Mouse (Mus musculus) heart, postnatal 0 days (tissue): Measurements from ENCODE around the gene Ttc4. TPM values are rescaled to one million over a fixed set of nuclear protein-coding genes. Genes with fewer than 3 reads are reported as not detected.

ENCODE experiments used
- ATAC-seq: fragments of 200-750 bp; cut with Nextera tagmentation; 2 replicates; pipeline ENCODE4 v1.8.0; 2017; ENCODE audit warnings: low read depth, moderate number of reproducible peaks, moderate library complexity; ENCODE audit not compliant: insufficient read depth
- DNase-seq: peaks from one replicate; pipeline ENCODE4 v3.0.0-alpha.2; 2016; ENCODE audit warnings: low spot score
- H3K27ac ChIP-seq: fragments of 300-500 bp; sonication (generic); 2 replicates; pipeline ENCODE4 v1.5.1; 2014; ENCODE audit warnings: low read depth, mild to moderate bottlenecking
- H3K27me3 ChIP-seq: fragments of 300-500 bp; sonication (generic); 2 replicates; pipeline ENCODE4 v1.6.1; 2014; ENCODE audit warnings: low read length, mixed read lengths; ENCODE audit not compliant: control insufficient read depth, insufficient read depth
- H3K36me3 ChIP-seq: fragments of 300-500 bp; sonication (generic); replicated peaks from 2 replicates; pipeline ENCODE4 v1.6.1; 2014; ENCODE audit warnings: low read length, mixed read lengths; ENCODE audit not compliant: control insufficient read depth, insufficient read depth
- H3K4me1 ChIP-seq: fragments of 300-500 bp; sonication (generic); 2 replicates; pipeline ENCODE4 v1.6.1; 2014; ENCODE audit warnings: antibody characterized with exemption; ENCODE audit not compliant: control insufficient read depth, insufficient read depth
- H3K4me2 ChIP-seq: fragments of 300-500 bp; sonication (generic); 2 replicates; pipeline ENCODE4 v1.6.1; 2014; ENCODE audit warnings: low read depth, mild to moderate bottlenecking, low read length, moderate library complexity
- H3K4me3 ChIP-seq: fragments of 300-500 bp; sonication (generic); 2 replicates; pipeline ENCODE4 v1.5.1; 2014; ENCODE audit warnings: low read depth, low read length
- H3K9ac ChIP-seq: fragments of 300-500 bp; sonication (generic); replicated peaks from 2 replicates; pipeline ENCODE4 v1.6.1; 2014; ENCODE audit warnings: low read depth, low read length, mixed read lengths
- H3K9me3 ChIP-seq: fragments of 300-500 bp; sonication (generic); replicated peaks from 2 replicates; pipeline ENCODE4 v1.6.1; 2016; ENCODE audit warnings: low read length; ENCODE audit not compliant: control insufficient read depth
- CTCF ChIP-seq: IDR thresholded peaks from 2 replicates; pipeline ENCODE4 v1.5.1; 2016; ENCODE audit warnings: antibody characterized with exemption, control low read depth, low read depth
- EP300 ChIP-seq: IDR thresholded peaks from 2 replicates; pipeline ENCODE4 v1.6.1; 2016; ENCODE audit warnings: antibody characterized with exemption, low read depth
- WGBS: fragments of 180-500 bp; shearing (Covaris S2); extraction: QIAGEN DNeasy Blood & Tissue Kit; methylation state at CpG from one replicate; pipeline ENCODE4 v1.1.7; 2014; 5-methylcytosine and 5-hydroxymethylcytosine counted together
- polyA plus RNA-seq: library from polyadenylated mRNA; unstranded; fragments of >200 nt; fragmentation: Nextera tagmentation; extraction: Ambion mirVana; gene quantifications from 2 replicates; pipeline ENCODE4 v1.2.1, GENCODE M21; 2015
- total RNA-seq: library from RNA; depleted of rRNA; stranded (reverse); fragments of >200 nt; gene quantifications from 2 replicates; pipeline ENCODE4 v1.2.3, GENCODE M21; 2014; ENCODE audit warnings: low replicate concordance

The Ttc4 gene
- total and polyA plus RNA-seq, 2 experiments from 2014 or later: 30.5 to 60.1 TPM

DNA sequence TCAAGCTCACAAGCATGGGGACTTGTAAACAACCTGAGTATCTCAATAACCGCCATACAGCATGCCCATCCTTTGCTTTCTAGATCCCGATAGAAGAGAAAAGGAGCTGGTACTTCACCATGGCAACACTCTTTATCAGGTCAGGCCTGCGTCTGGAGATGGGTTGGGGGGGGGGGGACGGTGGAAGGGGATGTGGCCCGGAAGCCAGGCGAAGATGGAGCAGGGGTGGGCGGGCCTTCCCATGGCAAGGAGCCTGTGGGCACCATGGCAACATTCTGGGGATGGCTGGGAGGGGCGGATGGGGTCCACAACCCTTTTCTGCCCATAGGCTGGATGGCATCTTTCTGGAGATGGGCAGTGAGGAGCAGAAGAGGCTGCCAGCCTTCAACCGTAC lies 44.7 kb downstream of the Ttc4 start:
- Histone ChIP-seq H3K27ac (no peak overlapping the region), H3K4me2 (no peak overlapping the region), H3K4me3 (no peak overlapping the region), H3K36me3 (no peaks in the 10 kb centered on the region), H3K4me1 (no peaks in the 10 kb centered on the region), H3K27me3 (0 out of 2 replicates have a peak, but pooled peaks cover 4% of the 10 kb centered on the region), H3K9ac (no peak overlapping the region), H3K9me3 (no peaks in the 10 kb centered on the region)
- 30% methylated on average over 9 of the region's 9 CpGs for WGBS
- no peak for ATAC-seq
- DNase-seq: no peak
- no peak for TF ChIP-seq EP300
- no peak for TF ChIP-seq CTCF

DNA sequence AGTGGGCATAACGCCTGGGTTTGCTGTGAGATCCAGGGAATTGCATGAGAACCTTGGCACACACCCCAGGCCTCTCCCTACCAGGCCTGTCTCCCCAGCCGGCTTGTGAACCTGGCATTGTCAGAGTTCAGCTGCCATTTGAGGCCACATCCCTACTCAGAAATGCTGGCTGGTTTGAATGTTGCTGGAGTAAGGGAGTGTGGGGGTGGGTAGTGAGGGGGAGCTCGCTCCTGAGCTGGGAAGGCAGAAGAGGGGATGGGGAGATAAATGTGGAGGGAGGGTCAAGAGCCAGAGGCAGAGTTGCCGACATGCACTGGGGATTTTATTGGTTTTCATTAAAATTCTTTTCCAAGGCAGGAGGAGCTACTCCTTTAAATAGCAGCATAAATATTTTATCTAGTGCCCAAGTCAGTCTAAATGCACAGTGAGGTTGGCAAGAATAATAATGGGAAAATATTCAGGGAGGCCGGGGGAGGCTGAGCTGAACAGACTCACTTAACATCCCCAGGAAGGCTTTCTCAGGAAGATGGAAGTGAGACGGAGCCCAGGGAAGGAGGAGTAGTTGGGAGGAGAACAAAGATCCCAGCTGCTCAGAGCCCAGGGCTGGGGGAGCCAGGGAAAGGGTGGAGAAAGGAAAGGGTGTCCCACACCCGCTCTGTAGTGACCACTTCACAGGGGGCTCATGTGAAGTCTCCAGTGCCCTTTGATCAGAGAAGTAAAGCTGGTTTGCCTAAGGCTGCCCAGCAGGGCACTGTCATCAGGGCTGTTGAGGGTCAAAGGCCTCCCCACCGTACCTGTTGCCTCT lies 45.3 kb downstream of the Ttc4 start:
- 0 out of 2 replicates have a peak, but pooled peaks cover 6% of the 10 kb centered on the region for H3K27me3 ChIP-seq
- no peak overlapping the region for H3K4me2 ChIP-seq
- H3K4me3 ChIP-seq: no peak overlapping the region
- H3K27ac ChIP-seq: no peak overlapping the region
- no peaks in the 10 kb centered on the region for H3K9me3 ChIP-seq
- DNase-seq (no peak), ATAC-seq (0 out of 2 replicates have a peak, but pooled peaks have one; percentile 8)
- 27% methylated on average over 8 of the region's 8 CpGs for WGBS
- TF ChIP-seq CTCF (no peak), EP300 (no peak)
- H3K36me3 ChIP-seq: no peaks in the 10 kb centered on the region
- no peaks in the 10 kb centered on the region for H3K4me1 ChIP-seq
- H3K9ac ChIP-seq: no peak overlapping the region

DNA sequence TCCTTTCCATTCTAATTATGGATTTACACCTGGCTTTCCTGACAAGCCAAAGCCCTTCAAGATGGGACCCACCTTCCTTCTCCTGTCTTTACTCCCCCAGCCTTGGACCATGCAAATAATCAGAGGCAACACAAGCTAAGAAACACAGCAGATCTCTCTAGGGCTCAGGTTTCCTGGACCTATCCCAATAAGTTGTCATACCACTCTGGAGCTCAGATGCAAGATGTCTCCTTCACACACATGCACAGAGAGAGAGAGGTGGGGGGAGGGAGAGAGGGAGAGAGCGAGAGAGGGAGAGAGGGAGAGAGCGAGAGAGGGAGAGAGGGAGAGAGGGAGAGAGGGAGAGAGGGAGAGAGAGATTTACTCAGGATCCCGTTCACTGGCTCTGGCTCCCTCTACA lies 46.4 kb downstream of the Ttc4 start:
- H3K4me2 ChIP-seq: no peak overlapping the region
- H3K9ac ChIP-seq: no peak overlapping the region
- TF ChIP-seq CTCF (no peak), EP300 (no peak)
- no peaks in the 10 kb centered on the region for H3K4me1 ChIP-seq
- 0 out of 2 replicates have a peak, but pooled peaks cover 8% of the 10 kb centered on the region for H3K27me3 ChIP-seq
- ATAC-seq: no peak
- no peaks in the 10 kb centered on the region for H3K9me3 ChIP-seq
- 33% methylated on average over 1 of the region's 3 CpGs for WGBS
- no peak overlapping the region for H3K27ac ChIP-seq
- H3K4me3 ChIP-seq: no peak overlapping the region
- DNase-seq: no peak
- no peaks in the 10 kb centered on the region for H3K36me3 ChIP-seq

DNA sequence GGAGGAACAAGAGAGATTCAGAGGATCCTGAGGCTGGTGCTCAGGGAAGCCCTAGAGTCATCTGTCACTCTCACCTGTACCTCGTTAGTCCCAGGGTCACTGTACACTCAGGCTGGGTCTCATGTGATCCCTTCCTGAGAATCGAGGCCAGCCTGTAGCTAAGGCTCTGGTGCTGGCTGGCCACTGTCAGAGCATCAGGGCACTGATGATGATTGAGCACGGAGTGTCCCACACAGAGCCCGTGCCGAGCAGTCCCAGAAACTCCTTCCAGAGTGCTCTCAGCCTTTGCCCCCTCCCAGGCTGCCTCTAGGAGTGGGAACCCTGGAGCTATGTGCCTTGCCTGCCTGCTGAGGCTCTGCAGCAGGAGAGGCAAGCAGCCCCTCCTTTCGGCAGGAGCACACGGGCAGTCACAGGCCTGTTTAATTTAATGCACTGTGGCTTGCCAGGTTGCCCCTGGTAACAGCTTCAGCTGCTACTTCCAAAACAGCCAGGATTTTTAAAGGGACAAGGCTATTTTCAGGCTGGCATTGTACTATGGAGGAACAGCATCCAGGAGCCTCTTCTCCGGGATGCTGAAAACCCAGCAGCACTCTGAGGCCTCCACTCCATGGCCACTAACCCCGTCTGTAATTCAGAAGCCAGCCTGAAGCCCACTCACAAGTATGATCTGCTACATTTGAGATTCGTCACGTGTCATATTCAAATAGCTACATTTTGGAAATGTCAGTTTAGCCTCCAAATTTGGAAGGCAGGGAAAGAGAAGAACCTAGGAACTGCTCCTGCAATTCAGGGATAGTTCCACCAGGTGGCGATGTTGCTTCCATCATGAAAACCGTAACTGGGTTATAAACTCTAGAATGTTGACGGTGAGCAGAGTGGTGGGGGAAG lies 48.2 kb downstream of the Ttc4 start:
- H3K27ac ChIP-seq: no peak overlapping the region
- H3K4me2 ChIP-seq: no peak overlapping the region
- H3K27me3 ChIP-seq: peaks cover 15% of the 10 kb centered on the region; the same call in 1 of the 2 replicates
- H3K9me3 ChIP-seq: no peaks in the 10 kb centered on the region
- DNase-seq (no peak), ATAC-seq (no peak; the same call in 1 of the 2 replicates)
- no peak overlapping the region for H3K4me3 ChIP-seq
- no peak overlapping the region for H3K9ac ChIP-seq
- no peaks in the 10 kb centered on the region for H3K36me3 ChIP-seq
- no peak for TF ChIP-seq EP300
- TF ChIP-seq CTCF: peak; percentile 77
- WGBS: 27% methylated on average over 14 of the region's 14 CpGs
- H3K4me1 ChIP-seq: no peaks in the 10 kb centered on the region

DNA sequence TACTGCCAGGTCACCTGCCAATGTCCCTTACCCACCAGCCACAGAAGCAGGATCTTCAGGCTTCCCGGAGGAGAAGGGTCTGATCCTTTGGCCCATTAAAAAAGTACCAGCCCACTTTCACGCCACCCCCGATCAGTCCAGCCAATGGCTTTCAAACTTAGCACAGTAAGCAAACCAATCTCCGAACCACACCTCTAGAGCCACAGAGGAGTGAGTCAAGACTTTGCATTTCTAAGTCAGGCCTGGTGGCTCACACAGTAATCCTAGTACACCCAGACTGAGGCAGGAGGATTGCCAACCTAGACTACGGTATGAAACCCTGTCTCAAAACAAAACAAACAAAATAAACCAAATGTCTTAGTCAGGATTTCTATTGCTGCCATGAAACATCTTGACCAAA lies 49.4 kb downstream of the Ttc4 start:
- Histone ChIP-seq H3K4me1 (no peaks in the 10 kb centered on the region), H3K36me3 (no peaks in the 10 kb centered on the region), H3K4me2 (no peak overlapping the region), H3K4me3 (no peak overlapping the region), H3K9ac (no peak overlapping the region), H3K9me3 (no peaks in the 10 kb centered on the region), H3K27ac (no peak overlapping the region), H3K27me3 (peaks cover 26% of the 10 kb centered on the region)
- DNase-seq (no peak), ATAC-seq (no peak)
- 56% methylated on average over 5 of the region's 5 CpGs for WGBS
- TF ChIP-seq CTCF: no peak
- no peak for TF ChIP-seq EP300
